Mouse (Mus musculus) frontal cortex, adult (tissue): ENCODE results near the gene Mylk4.

Source experiments
- ATAC-seq: cut with Nextera tagmentation; 2 replicates; pipeline ENCODE4 v1.9.2; 2017; ENCODE audit warnings: mild to moderate bottlenecking, moderate library complexity, mixed read lengths; ENCODE audit not compliant: low TSS enrichment

Mylk4 gene

DNA sequence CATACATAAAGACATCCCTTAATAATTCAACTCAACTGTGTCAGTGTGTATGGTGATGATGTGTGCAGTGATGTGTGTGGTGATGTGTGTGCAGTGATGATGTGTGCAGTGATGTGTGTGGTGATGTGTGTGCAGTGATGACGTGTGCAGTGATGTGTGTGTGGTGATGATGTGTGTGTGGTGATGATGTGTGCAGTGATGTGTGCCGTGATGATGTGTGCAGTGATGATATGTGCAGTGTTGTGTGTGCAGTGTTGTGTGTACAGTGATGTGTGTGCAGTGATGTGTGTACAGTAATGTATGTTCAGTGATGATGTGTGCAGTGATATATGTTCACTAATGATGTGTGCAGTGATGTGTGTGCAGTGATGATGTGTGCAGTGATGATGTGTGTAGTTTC, 75.9 kb downstream of the Mylk4 start:
- ATAC-seq, result no peak

DNA sequence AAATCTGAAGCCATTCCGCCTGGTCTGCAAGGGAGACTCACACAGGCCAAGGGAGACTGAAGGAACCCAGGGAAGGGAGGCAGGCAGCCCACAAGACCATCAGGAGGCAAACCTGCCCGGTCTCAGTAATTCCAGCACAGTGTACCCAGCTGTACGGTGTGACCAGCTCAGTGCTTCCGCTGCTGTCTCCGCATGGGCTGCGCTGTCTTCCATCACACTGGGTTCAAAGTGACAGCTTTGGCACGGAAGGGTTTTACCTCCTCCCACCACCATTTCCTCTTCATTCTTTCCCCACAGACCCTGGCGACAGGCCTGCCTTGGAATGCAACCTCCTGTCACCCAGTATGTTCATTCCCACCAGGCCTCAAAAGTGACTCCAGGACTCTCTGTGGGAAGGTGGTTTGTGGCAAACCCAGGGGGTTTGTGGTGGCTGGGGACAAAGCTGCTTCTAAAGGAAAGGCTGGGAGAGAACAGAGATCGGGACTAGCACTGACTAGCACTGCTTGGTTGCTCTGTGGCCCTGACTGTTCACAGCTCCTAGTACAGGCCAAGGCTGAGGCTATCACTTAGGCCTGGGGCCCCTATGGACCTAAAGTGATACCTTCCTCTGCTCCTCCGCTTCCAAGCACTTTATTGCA, 77.0 kb downstream of the Mylk4 start:
- ATAC-seq, result no peak

- no peak for ATAC-seq
Measured at GRCm38 (mm10) chr13:32705315-32705714, 78.4 kb downstream of the Mylk4 start.

GRCm38 (mm10) chr13:32704911-32705310, 78.8 kb downstream of the Mylk4 start:
- ATAC-seq, result no peak

- ATAC-seq, result no peak
Measured at GRCm38 (mm10) chr13:32701564-32701963, 82.2 kb downstream of the Mylk4 start.

- no peak for ATAC-seq
Measured at GRCm38 (mm10) chr13:32699376-32699775, 84.4 kb downstream of the Mylk4 start.

DNA sequence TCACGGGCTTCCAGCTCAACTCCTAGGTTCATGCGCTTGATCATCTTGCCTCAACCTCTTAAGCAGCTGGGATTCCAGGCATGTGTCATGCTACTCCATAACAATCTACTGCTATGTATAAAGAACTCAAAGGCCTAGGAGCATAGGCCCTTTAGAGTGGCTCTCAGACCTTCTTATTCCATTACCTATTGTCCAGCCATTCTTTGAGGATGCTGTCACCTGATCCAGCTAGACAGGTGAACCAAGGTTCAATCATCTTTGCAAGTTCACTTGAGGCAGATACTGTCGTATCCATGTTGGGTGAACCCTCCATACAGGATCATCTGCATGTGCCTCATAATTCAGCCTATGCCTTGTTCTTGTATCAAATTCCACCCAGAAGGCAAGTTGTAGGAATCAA, 84.8 kb downstream of the Mylk4 start:
- no peak for ATAC-seq

GRCm38 (mm10) chr13:32693886-32694455, 89.8 kb downstream of the Mylk4 start:
- ATAC-seq, result no peak

- no peak for ATAC-seq
Measured at GRCm38 (mm10) chr13:32692563-32692962, 91.2 kb downstream of the Mylk4 start.

DNA sequence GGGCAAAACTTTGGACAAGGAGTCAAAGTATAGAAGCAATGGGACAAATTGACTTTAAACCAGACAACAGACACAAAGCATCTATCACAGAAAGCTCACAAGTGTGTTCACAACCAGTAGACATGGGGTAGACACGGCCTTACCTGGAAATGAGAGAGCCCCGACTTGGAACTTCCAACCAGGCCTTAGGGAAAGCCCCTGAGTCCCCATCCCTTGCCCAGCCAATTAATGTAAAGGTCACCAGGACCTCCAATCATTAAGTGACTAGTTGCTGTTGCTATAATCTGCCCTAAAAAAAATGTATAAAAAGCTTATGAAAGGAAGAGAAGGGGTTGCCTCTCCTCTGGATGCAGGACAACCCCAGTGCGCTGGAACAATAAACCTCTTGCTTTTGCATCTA, 93.5 kb downstream of the Mylk4 start:
- ATAC-seq, result no peak

GRCm38 (mm10) chr13:32680868-32681515, 102.8 kb downstream of the Mylk4 start:
- ATAC-seq, result peak; percentile 94

GRCm38 (mm10) chr13:32680121-32680551, 103.6 kb downstream of the Mylk4 start:
- no peak for ATAC-seq

- no peak for ATAC-seq
Measured at GRCm38 (mm10) chr13:32678998-32679397, 104.8 kb downstream of the Mylk4 start.

GRCm38 (mm10) chr13:32670782-32671181, 113.0 kb downstream of the Mylk4 start:
- ATAC-seq, result no peak

- no peak for ATAC-seq
Measured at GRCm38 (mm10) chr13:32668296-32668695, 115.5 kb downstream of the Mylk4 start.

DNA sequence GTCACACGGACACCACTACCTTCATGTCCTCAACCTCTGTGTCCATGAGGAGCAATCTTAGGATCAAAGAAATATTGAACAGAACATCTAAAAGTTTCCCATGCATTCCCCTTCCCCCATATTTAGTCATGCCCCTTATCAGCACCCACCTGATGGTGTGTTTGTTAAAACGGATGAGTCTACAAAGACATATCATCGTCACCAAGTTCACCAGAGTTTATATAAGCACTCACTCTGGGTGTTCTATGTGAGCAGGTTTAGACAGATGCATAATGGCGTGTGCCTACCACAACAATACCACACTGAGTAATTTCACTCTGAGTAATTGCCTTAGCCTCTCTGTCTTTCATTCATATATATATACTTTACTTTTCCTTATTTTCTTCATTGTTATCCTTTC, 116.4 kb downstream of the Mylk4 start:
- ATAC-seq, result no peak

- no peak for ATAC-seq
Measured at GRCm38 (mm10) chr13:32662041-32662440, 121.7 kb downstream of the Mylk4 start.

GRCm38 (mm10) chr13:32660294-32660693, 123.5 kb downstream of the Mylk4 start:
- no peak for ATAC-seq

DNA sequence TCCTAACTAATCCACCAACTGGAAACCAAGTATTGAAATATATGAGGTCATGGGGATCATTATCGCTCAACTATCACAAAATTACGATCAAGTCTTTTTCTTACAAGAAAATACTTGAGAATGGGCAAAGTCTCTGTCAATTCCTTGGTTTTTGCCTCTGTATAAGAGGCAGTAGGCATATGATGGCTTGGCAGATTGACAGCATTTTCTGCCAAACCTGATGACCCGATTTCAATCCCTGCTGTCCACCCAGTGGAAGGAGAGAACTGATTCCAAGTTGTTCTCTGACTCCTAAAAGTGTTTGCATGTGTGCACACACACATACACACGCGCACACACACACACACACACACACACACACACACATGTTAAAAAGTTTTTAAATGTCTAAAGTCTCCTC, 124.5 kb downstream of the Mylk4 start:
- ATAC-seq, result no peak

DNA sequence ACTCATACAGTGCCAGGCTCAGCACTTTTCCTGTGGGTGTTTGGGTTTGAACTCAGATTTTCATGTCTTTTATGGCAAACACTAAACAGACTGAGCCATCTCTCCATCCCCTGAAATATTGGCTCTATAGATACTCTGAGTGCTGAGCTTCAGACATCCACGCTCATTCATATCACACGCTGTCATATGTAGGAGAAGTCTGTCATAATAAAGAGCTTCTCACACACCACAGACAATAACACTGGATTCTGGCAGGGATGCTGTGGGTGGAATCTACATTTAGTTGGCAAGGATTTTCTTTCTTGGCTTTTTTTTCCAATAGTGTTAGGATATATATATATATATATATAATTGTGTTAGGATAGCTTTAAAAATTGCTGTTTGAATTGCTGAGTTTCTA, 126.2 kb downstream of the Mylk4 start:
- ATAC-seq, result peak; percentile 65; the same call in 1 of the 2 replicates
